ENCODE assay signal across 9 mouse cellular contexts in genomic region chr4:101664160-101664750, GRCm38 (mm10). TPM values are rescaled to one million over a fixed set of nuclear protein-coding genes. Genes with fewer than 3 reads are reported as not detected.
DNase-seq lines count a peak whose midpoint lies in the region; ATAC-seq lines count a peak whose summit lies in the region.
"Had no signal": no experiment of that assay in that cellular context is flagged by ENCODE, and none has a peak within 500 bp of the region (broad histone marks: within the 10 kb centered on the region; RNA-seq: fewer than 3 reads in every experiment).

No protein-coding gene starts in this region.

- no peak for ATAC-seq in limb, embryonic 11.5 days (ENCODE audit: insufficient number of reproducible peaks, low FRiP score, low TSS enrichment, low read depth)

- H3K27ac ChIP-seq in limb, embryonic 11.5 days (replicated peaks; ENCODE audit: low read depth, low read length), result no peak overlapping the region
- H3K27ac ChIP-seq: macrophage had no signal

- no peak overlapping the region for H3K4me3 ChIP-seq in limb, embryonic 11.5 days (ENCODE audit: low read depth, low read length)

- DNase-seq in embryo, embryonic 10 days (ENCODE audit: low spot score), result peak; percentile 29
- no peak for DNase-seq in embryo, embryonic 9.5 days (ENCODE audit: extremely low spot score)
- peak; percentile 51 to 71 for DNase-seq in left cerebral cortex, adult 18-20 months (ENCODE audit: low spot score in 2 of 2)
- DNase-seq in left cerebral cortex, postnatal 36 days (ENCODE audit: low spot score in 2 of 2), result no peak
- DNase-seq in adipocyte (ENCODE audit: low spot score), result peak; percentile 44
- peak; percentile 34 to 49 for DNase-seq in cerebellum, postnatal 4 days (ENCODE audit: low spot score in 2 of 2)
- DNase-seq in limb, embryonic 11.5 days (ENCODE audit: low spot score), result peak; percentile 65
- peak; percentile 75 for DNase-seq in retina, embryonic 14.5 days (ENCODE audit: low spot score)

- H3K4me1 ChIP-seq in limb, embryonic 11.5 days (ENCODE audit: control insufficient read depth, insufficient read depth, low read length), result no peaks in the 10 kb centered on the region

- no peaks in the 10 kb centered on the region for H3K9me3 ChIP-seq in limb, embryonic 11.5 days (ENCODE audit: control insufficient read depth, low read length)

- no peak overlapping the region for H3K4me2 ChIP-seq in limb, embryonic 11.5 days (ENCODE audit: low read depth, severe bottlenecking)

- no peak overlapping the region for H3K9ac ChIP-seq in limb, embryonic 11.5 days (ENCODE audit: low read length)

- peaks cover 2% of the 10 kb centered on the region; the same call in 1 of the 2 replicates for H3K36me3 ChIP-seq in limb, embryonic 11.5 days (ENCODE audit: control insufficient read depth, insufficient read depth, low read length)

- H3K27me3 ChIP-seq in limb, embryonic 11.5 days (ENCODE audit: control insufficient read depth, insufficient read depth, low read length), result no peaks in the 10 kb centered on the region

- WGBS in limb, embryonic 11.5 days, result 72% methylated on average over 9 of the region's 9 CpGs

- intact Hi-C loops in left cerebral cortex, postnatal 36 days (cut with DNase I), result no loop called here

RNA-seq across cellular contexts. Expression of gene Leprot, which starts 16.7 kb away (rescaled TPM):
- 10 to 100 TPM; 25.8 to 26.9 TPM for total RNA-seq in left cerebral cortex, adult 18-20 months (2021)
- total RNA-seq in left cerebral cortex, postnatal 36 days (2021), result 10 to 100 TPM; 24.3 to 27.6 TPM
- polyA plus RNA-seq in limb, embryonic 11.5 days (2014; fragmentation: Nextera tagmentation; extraction: Ambion mirVana), result 59.4 and 60.8 TPM in 2 replicates

RNA-seq across cellular contexts. Expression of gene Lepr, which starts 52.9 kb away (rescaled TPM):
- total RNA-seq in left cerebral cortex, adult 18-20 months (2021), result 1 to 10 TPM; 4.4 to 7.0 TPM
- total RNA-seq in left cerebral cortex, postnatal 36 days (2021), result 1 to 10 TPM; 4.2 to 6.3 TPM
- polyA plus RNA-seq in limb, embryonic 11.5 days (2014; fragmentation: Nextera tagmentation; extraction: Ambion mirVana), result 2.1 TPM in 2 replicates
- polyA plus RNA-seq: macrophage had no signal

Comparison
In these comparisons a context has a peak if more than half of its experiments do, and no peak if none do; other contexts are left out.
1. DNase-seq: peak in embryo, embryonic 10 days (single experiment), left cerebral cortex, adult 18-20 months (2 of 2), adipocyte (single experiment), cerebellum, postnatal 4 days (2 of 2), limb, embryonic 11.5 days (single experiment) and retina, embryonic 14.5 days (single experiment); none in embryo, embryonic 9.5 days (single experiment) and left cerebral cortex, postnatal 36 days (0 of 2).